Mouse (Mus musculus): ENCODE measurements at regions not wholly inside any gene's neighbourhood (a gene's known extent, or its start where the extent isn't known, plus 50 kb on each side); places are given as distances from the start of the nearest gene placed in this dataset.
A peak's percentile ranks its signal among the peaks of the same experiment; 100 is the strongest.
"Not testable (repeated sequence)": the region's sequence is repeated elsewhere in the genome, so short reads cannot be mapped to it uniquely, and the experiment has no call there.

- no peak for DNase-seq (ENCODE audit: low read depth, low spot score)
Measured at GRCm38 (mm10) chr12:29049801-29050200, 298.2 kb downstream of the Eipr1 start.

- DNase-seq (ENCODE audit: low read depth, low spot score), result no peak
Measured at GRCm38 (mm10) chr12:29050516-29051251, 299.1 kb downstream of the Eipr1 start.

GRCm38 (mm10) chr12:29054367-29054766, 302.8 kb downstream of the Eipr1 start:
- no peak for DNase-seq (ENCODE audit: low read depth, low spot score)

GRCm38 (mm10) chr12:29062025-29062637, 310.5 kb downstream of the Eipr1 start:
- DNase-seq (ENCODE audit: low read depth, low spot score), result no peak

GRCm38 (mm10) chr12:29062801-29063200, 311.2 kb downstream of the Eipr1 start:
- DNase-seq (ENCODE audit: low read depth, low spot score), result no peak

- peak; percentile 54 for DNase-seq (ENCODE audit: low read depth, low spot score)
Measured at GRCm38 (mm10) chr12:29068180-29068579, 316.6 kb downstream of the Eipr1 start.

- DNase-seq (ENCODE audit: low read depth, low spot score), result no peak
Measured at GRCm38 (mm10) chr12:29075096-29075852, 323.7 kb downstream of the Eipr1 start.

GRCm38 (mm10) chr12:29076606-29077005, 325.0 kb downstream of the Eipr1 start:
- DNase-seq (ENCODE audit: low read depth, low spot score), result no peak

GRCm38 (mm10) chr12:29079011-29079410, 327.4 kb downstream of the Eipr1 start:
- no peak for DNase-seq (ENCODE audit: low read depth, low spot score)

- DNase-seq (ENCODE audit: low read depth, low spot score), result no peak
Measured at GRCm38 (mm10) chr12:29083426-29084221, 332.0 kb downstream of the Eipr1 start.

GRCm38 (mm10) chr12:29087245-29087644, 335.6 kb downstream of the Eipr1 start:
- DNase-seq (ENCODE audit: low read depth, low spot score), result not testable (repeated sequence)

GRCm38 (mm10) chr12:29089634-29090033, 338.0 kb downstream of the Eipr1 start:
- no peak for DNase-seq (ENCODE audit: low read depth, low spot score)

GRCm38 (mm10) chr12:29090451-29090850, 338.8 kb downstream of the Eipr1 start:
- peak; percentile 10 for DNase-seq (ENCODE audit: low read depth, low spot score)

GRCm38 (mm10) chr12:29095406-29096032, 343.9 kb downstream of the Eipr1 start:
- DNase-seq (ENCODE audit: low read depth, low spot score), result no peak

- DNase-seq (ENCODE audit: low read depth, low spot score), result peak; percentile 11
Measured at GRCm38 (mm10) chr12:29096033-29096913, 344.7 kb downstream of the Eipr1 start.

- no peak for DNase-seq (ENCODE audit: low read depth, low spot score)
Measured at GRCm38 (mm10) chr12:29100042-29100570, 348.5 kb downstream of the Eipr1 start.

GRCm38 (mm10) chr12:29106893-29107719, 355.5 kb downstream of the Eipr1 start:
- no peak for DNase-seq (ENCODE audit: low read depth, low spot score)

- no peak for DNase-seq (ENCODE audit: low read depth, low spot score)
Measured at GRCm38 (mm10) chr12:29107720-29108051, 356.1 kb downstream of the Eipr1 start.

- no peak for DNase-seq (ENCODE audit: low read depth, low spot score)
Measured at GRCm38 (mm10) chr12:29118336-29118735, 366.7 kb downstream of the Eipr1 start.
